Mouse (Mus musculus): ENCODE data around the gene Ranbp9. TPM values are rescaled to one million over a fixed set of nuclear protein-coding genes. Genes with fewer than 3 reads are reported as not detected.
"Not testable (repeated sequence)": the region's sequence is repeated elsewhere in the genome, so short reads cannot be mapped to it uniquely, and the experiment has no call there.

Ranbp9 gene
- polyA plus RNA-seq, 1 experiment from 2014 or later = 7.1 TPM

GRCm38 (mm10) chr13:43477098-43477697 lies 3.9 kb downstream of the Ranbp9 start:
- Histone ChIP-seq H3K4me2 (no peak overlapping the region), H3K4me3 (ENCODE audit: low read depth, low read length) (no peak overlapping the region), H3K27ac (ENCODE audit: low read depth, low read length) (no peak overlapping the region), H3K9ac (ENCODE audit: low read depth, low read length) (no peak overlapping the region), H3K9me3 (ENCODE audit: control insufficient read depth, low read length) (no peaks in the 10 kb centered on the region), H3K27me3 (replicated peaks; ENCODE audit: control insufficient read depth, insufficient read depth, low read length) (no peaks in the 10 kb centered on the region), H3K4me1 (replicated peaks; ENCODE audit: control insufficient read depth, insufficient read depth, low read length) (peaks cover 24% of the 10 kb centered on the region), H3K36me3 (ENCODE audit: control insufficient read depth, insufficient read depth, low read length) (no peaks in the 10 kb centered on the region)
- ATAC-seq (replicated peaks; ENCODE audit: low FRiP score) (no peak), DNase-seq (ENCODE audit: low spot score) (no peak)
- WGBS = 89% methylated on average over 3 of the region's 3 CpGs

DNA sequence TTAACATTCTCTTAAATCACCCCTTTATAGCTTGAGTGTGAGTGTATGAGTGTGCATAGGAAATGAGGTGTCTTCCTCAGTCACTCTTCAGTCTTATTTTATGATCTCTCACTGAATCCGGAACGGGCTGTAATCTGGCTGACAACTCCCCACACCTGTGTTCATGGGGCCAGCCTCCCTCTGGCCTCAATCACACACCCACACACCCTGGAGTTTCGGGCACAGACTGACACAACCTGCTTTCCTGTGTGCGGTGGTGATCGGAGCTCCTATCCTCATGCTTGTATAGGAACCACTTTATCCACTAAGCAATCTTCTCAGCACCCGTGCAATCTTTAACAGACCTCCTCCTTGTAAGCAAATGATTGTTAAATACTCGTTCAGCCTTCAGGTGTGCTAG lies 4.9 kb downstream of the Ranbp9 start:
- DNase-seq (ENCODE audit: low spot score) = no peak
- peaks cover 20% of the 10 kb centered on the region for H3K4me1 ChIP-seq (replicated peaks; ENCODE audit: control insufficient read depth, insufficient read depth, low read length)
- no peak overlapping the region for H3K4me3 ChIP-seq (ENCODE audit: low read depth, low read length)
- no peak overlapping the region for H3K4me2 ChIP-seq
- 79% methylated on average over 7 of the region's 7 CpGs for WGBS
- H3K27me3 ChIP-seq (replicated peaks; ENCODE audit: control insufficient read depth, insufficient read depth, low read length) = no peaks in the 10 kb centered on the region
- H3K36me3 ChIP-seq (ENCODE audit: control insufficient read depth, insufficient read depth, low read length) = no peaks in the 10 kb centered on the region
- no peak for ATAC-seq (replicated peaks; ENCODE audit: low FRiP score)
- no peaks in the 10 kb centered on the region for H3K9me3 ChIP-seq (ENCODE audit: control insufficient read depth, low read length)
- no peak overlapping the region for H3K9ac ChIP-seq (ENCODE audit: low read depth, low read length)
- no peak overlapping the region for H3K27ac ChIP-seq (ENCODE audit: low read depth, low read length)

- DNase-seq (ENCODE audit: low spot score) (no peak), ATAC-seq (replicated peaks; ENCODE audit: low FRiP score) (no peak)
- Histone ChIP-seq H3K4me3 (ENCODE audit: low read depth, low read length) (no peak overlapping the region), H3K4me1 (replicated peaks; ENCODE audit: control insufficient read depth, insufficient read depth, low read length) (peaks cover 20% of the 10 kb centered on the region), H3K27me3 (replicated peaks; ENCODE audit: control insufficient read depth, insufficient read depth, low read length) (no peaks in the 10 kb centered on the region), H3K9ac (ENCODE audit: low read depth, low read length) (no peak overlapping the region), H3K4me2 (no peak overlapping the region), H3K36me3 (ENCODE audit: control insufficient read depth, insufficient read depth, low read length) (no peaks in the 10 kb centered on the region), H3K9me3 (ENCODE audit: control insufficient read depth, low read length) (no peaks in the 10 kb centered on the region), H3K27ac (ENCODE audit: low read depth, low read length) (no peak overlapping the region)
- 83% methylated on average over 5 of the region's 5 CpGs for WGBS
Measured at GRCm38 (mm10) chr13:43474722-43475121, 6.4 kb downstream of the Ranbp9 start.

- H3K27ac ChIP-seq (ENCODE audit: low read depth, low read length) = not testable (repeated sequence)
- WGBS = 89% methylated on average over 1 of the region's 1 CpGs
Measured at GRCm38 (mm10) chr13:43471861-43472260, 9.2 kb downstream of the Ranbp9 start.

DNA sequence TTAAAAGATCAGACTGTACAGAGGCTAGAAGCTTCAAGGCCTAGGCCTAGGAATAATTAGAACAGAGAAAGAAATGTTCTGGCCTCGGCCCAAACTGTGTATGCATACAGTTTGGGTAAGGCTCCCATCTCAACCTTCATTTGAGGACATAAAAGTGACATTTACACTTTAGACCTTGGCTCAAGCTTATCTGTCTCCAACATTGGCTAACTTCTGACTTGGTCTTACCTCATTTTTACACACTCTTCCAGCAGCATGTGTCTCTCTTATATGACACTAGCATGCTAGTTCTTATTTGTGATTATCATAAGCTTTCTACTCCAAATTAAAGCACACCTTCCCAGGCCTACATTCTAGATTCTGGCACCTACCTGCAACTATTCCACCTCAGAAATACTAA lies 11.5 kb downstream of the Ranbp9 start:
- Histone ChIP-seq H3K4me3 (ENCODE audit: low read depth, low read length) (no peak overlapping the region), H3K27me3 (replicated peaks; ENCODE audit: control insufficient read depth, insufficient read depth, low read length) (no peaks in the 10 kb centered on the region), H3K4me2 (no peak overlapping the region), H3K27ac (ENCODE audit: low read depth, low read length) (no peak overlapping the region), H3K9me3 (ENCODE audit: control insufficient read depth, low read length) (no peaks in the 10 kb centered on the region), H3K4me1 (replicated peaks; ENCODE audit: control insufficient read depth, insufficient read depth, low read length) (peaks cover 13% of the 10 kb centered on the region), H3K36me3 (ENCODE audit: control insufficient read depth, insufficient read depth, low read length) (no peaks in the 10 kb centered on the region), H3K9ac (ENCODE audit: low read depth, low read length) (no peak overlapping the region)
- 86% methylated on average over 1 of the region's 1 CpGs for WGBS
- DNase-seq (ENCODE audit: low spot score) = no peak
- no peak for ATAC-seq (replicated peaks; ENCODE audit: low FRiP score)

More at GRCm38 (mm10) chr13:43471861-43472260, 9.2 kb downstream of the Ranbp9 start:
- H3K36me3 ChIP-seq (ENCODE audit: control insufficient read depth, insufficient read depth, low read length); ATAC-seq (replicated peaks; ENCODE audit: low FRiP score); H3K4me3 ChIP-seq (ENCODE audit: low read depth, low read length); H3K9me3 ChIP-seq (ENCODE audit: control insufficient read depth, low read length); H3K4me2 ChIP-seq; H3K9ac ChIP-seq (ENCODE audit: low read depth, low read length); DNase-seq (ENCODE audit: low spot score); H3K27me3 ChIP-seq (replicated peaks; ENCODE audit: control insufficient read depth, insufficient read depth, low read length): not testable (repeated sequence)
- H3K4me1 ChIP-seq (replicated peaks; ENCODE audit: control insufficient read depth, insufficient read depth, low read length) = peaks cover 14% of the 10 kb centered on the region

- Histone ChIP-seq H3K9me3 (ENCODE audit: control insufficient read depth, low read length) (no peaks in the 10 kb centered on the region), H3K36me3 (ENCODE audit: control insufficient read depth, insufficient read depth, low read length) (no peaks in the 10 kb centered on the region), H3K27ac (ENCODE audit: low read depth, low read length) (no peak overlapping the region), H3K9ac (ENCODE audit: low read depth, low read length) (no peak overlapping the region), H3K4me3 (ENCODE audit: low read depth, low read length) (no peak overlapping the region), H3K4me2 (no peak overlapping the region), H3K4me1 (replicated peaks; ENCODE audit: control insufficient read depth, insufficient read depth, low read length) (peaks cover 9% of the 10 kb centered on the region), H3K27me3 (replicated peaks; ENCODE audit: control insufficient read depth, insufficient read depth, low read length) (no peaks in the 10 kb centered on the region)
- WGBS = 94% methylated on average over 2 of the region's 2 CpGs
- ATAC-seq (replicated peaks; ENCODE audit: low FRiP score) (no peak), DNase-seq (ENCODE audit: low spot score) (no peak)
Measured at GRCm38 (mm10) chr13:43464605-43465004, 16.5 kb downstream of the Ranbp9 start.

GRCm38 (mm10) chr13:43457161-43457560 lies 23.9 kb downstream of the Ranbp9 start:
- Histone ChIP-seq H3K4me1 (replicated peaks; ENCODE audit: control insufficient read depth, insufficient read depth, low read length) (peaks cover 11% of the 10 kb centered on the region; the same call in 1 of the 2 replicates), H3K36me3 (ENCODE audit: control insufficient read depth, insufficient read depth, low read length) (no peaks in the 10 kb centered on the region), H3K27me3 (replicated peaks; ENCODE audit: control insufficient read depth, insufficient read depth, low read length) (no peaks in the 10 kb centered on the region), H3K4me3 (ENCODE audit: low read depth, low read length) (no peak overlapping the region), H3K4me2 (no peak overlapping the region), H3K9ac (ENCODE audit: low read depth, low read length) (no peak overlapping the region), H3K9me3 (ENCODE audit: control insufficient read depth, low read length) (no peaks in the 10 kb centered on the region), H3K27ac (ENCODE audit: low read depth, low read length) (no peak overlapping the region)
- no peak for DNase-seq (ENCODE audit: low spot score)
- WGBS = 52% methylated on average over 1 of the region's 1 CpGs
- ATAC-seq (replicated peaks; ENCODE audit: low FRiP score) = no peak

- H3K4me1 ChIP-seq (replicated peaks; ENCODE audit: control insufficient read depth, insufficient read depth, low read length) = peaks cover 11% of the 10 kb centered on the region; the same call in 1 of the 2 replicates
- no peak overlapping the region for H3K9ac ChIP-seq (ENCODE audit: low read depth, low read length)
- H3K4me2 ChIP-seq = no peak overlapping the region
- ATAC-seq (replicated peaks; ENCODE audit: low FRiP score) (no peak), DNase-seq (ENCODE audit: low spot score) (no peak)
- no peak overlapping the region for H3K27ac ChIP-seq (ENCODE audit: low read depth, low read length)
- H3K4me3 ChIP-seq (ENCODE audit: low read depth, low read length) = no peak overlapping the region
- WGBS = 71% methylated on average over 7 of the region's 7 CpGs
- H3K27me3 ChIP-seq (replicated peaks; ENCODE audit: control insufficient read depth, insufficient read depth, low read length) = no peaks in the 10 kb centered on the region
- H3K36me3 ChIP-seq (ENCODE audit: control insufficient read depth, insufficient read depth, low read length) = no peaks in the 10 kb centered on the region
- H3K9me3 ChIP-seq (ENCODE audit: control insufficient read depth, low read length) = no peaks in the 10 kb centered on the region
Measured at GRCm38 (mm10) chr13:43454431-43454830, 26.7 kb downstream of the Ranbp9 start.

GRCm38 (mm10) chr13:43452843-43453605 lies 28.1 kb downstream of the Ranbp9 start:
- H3K27ac ChIP-seq (ENCODE audit: low read depth, low read length) = no peak overlapping the region
- no peak for ATAC-seq (replicated peaks; ENCODE audit: low FRiP score)
- H3K4me1 ChIP-seq (replicated peaks; ENCODE audit: control insufficient read depth, insufficient read depth, low read length) = peaks cover 11% of the 10 kb centered on the region; the same call in 1 of the 2 replicates
- no peaks in the 10 kb centered on the region for H3K36me3 ChIP-seq (ENCODE audit: control insufficient read depth, insufficient read depth, low read length)
- H3K9me3 ChIP-seq (ENCODE audit: control insufficient read depth, low read length) = no peaks in the 10 kb centered on the region
- H3K9ac ChIP-seq (ENCODE audit: low read depth, low read length) = no peak overlapping the region
- H3K4me3 ChIP-seq (ENCODE audit: low read depth, low read length) = no peak overlapping the region
- 39% methylated on average over 7 of the region's 7 CpGs for WGBS
- peak overlapping the region; percentile 28 for H3K4me2 ChIP-seq
- no peak for DNase-seq (ENCODE audit: low spot score)
- no peaks in the 10 kb centered on the region for H3K27me3 ChIP-seq (replicated peaks; ENCODE audit: control insufficient read depth, insufficient read depth, low read length)
